Mouse (Mus musculus) myocyte (in vitro differentiated cells): ENCODE results near the gene Gm20388.

ENCODE experiments used
- E2F4 ChIP-seq: IDR thresholded peaks from one replicate; pipeline ENCODE4 v1.6.1; 2011; ENCODE audit warnings: mild to moderate bottlenecking, control low read depth, moderate library complexity; ENCODE audit not compliant: insufficient read depth
- MYOG ChIP-seq, 3 experiments: IDR thresholded peaks; one replicate each; pipeline ENCODE4 v1.6.1; 2011; ENCODE audit warnings: control low read depth in 2 of 3, low read depth in 2 of 3, mild to moderate bottlenecking in 2 of 3; ENCODE audit not compliant: insufficient read length in 2 of 3, control insufficient read depth in 1 of 3, insufficient read depth in 1 of 3
- POLR2A ChIP-seq: IDR thresholded peaks from one replicate; pipeline ENCODE4 v1.6.1; 2011; ENCODE audit warnings: low read depth, mild to moderate bottlenecking, control low read depth, moderate library complexity; ENCODE audit not compliant: insufficient read length
- POLR2AphosphoS2 ChIP-seq: IDR thresholded peaks from one replicate; pipeline ENCODE4 v1.6.1; 2011; ENCODE audit warnings: low read depth, control low read depth; ENCODE audit not compliant: insufficient read length
- USF1 ChIP-seq: IDR thresholded peaks from one replicate; pipeline ENCODE4 v1.6.1; 2011; ENCODE audit warnings: low read depth, mild to moderate bottlenecking, control low read depth, moderate library complexity

- TF ChIP-seq POLR2AphosphoS2 (no peak), POLR2A (no peak), MYOG (IDR thresholded peaks at IDR 0.05; ENCODE audit: control insufficient read depth in 1 of 3, insufficient read depth in 1 of 3, insufficient read length in 2 of 3, low read depth in 2 of 3) (no peak), E2F4 (no peak), USF1 (no peak)
These were observed 4421.1 kb downstream of the Gm20388 start for GRCm38 (mm10) chr8:124331706-124332105.
